Mouse (Mus musculus) MEL (cell line): ENCODE measurements around the gene Ankrd34c.
A peak's percentile ranks its signal among the peaks of the same experiment; 100 is the strongest.

Experiments used
- CTCF ChIP-seq, 3 experiments: IDR thresholded peaks in 2 of 3; conservative IDR thresholded peaks in 1 of 3; 2 replicates each; pipeline ENCODE4 v1.5.1; 2011 to 2012; ENCODE audit warnings: low read length in 3 of 3, low read depth in 2 of 3, mild to moderate bottlenecking in 2 of 3, improper control_type of control experiment in 1 of 3, inconsistent platforms in 1 of 3, mixed read lengths in 1 of 3, moderate library complexity in 1 of 3; ENCODE audit not compliant: control insufficient read depth in 1 of 3, insufficient read depth in 1 of 3, poor library complexity in 1 of 3, severe bottlenecking in 1 of 3
- GABPA ChIP-seq: IDR thresholded peaks from 2 replicates; pipeline ENCODE4 v1.6.1; 2012; ENCODE audit warnings: low read depth, mild to moderate bottlenecking, inconsistent platforms, low read length, improper control_type of control experiment, moderate library complexity
- MAX ChIP-seq: IDR thresholded peaks from 2 replicates; pipeline ENCODE4 v1.6.1; 2011; ENCODE audit warnings: low read length, improper control_type of control experiment
- NRF1 ChIP-seq: IDR thresholded peaks from 2 replicates; pipeline ENCODE4 v1.6.1; 2014; ENCODE audit warnings: low read depth, mild to moderate bottlenecking, inconsistent platforms, low read length, improper control_type of control experiment, moderate library complexity; ENCODE audit not compliant: poor library complexity, insufficient read depth, severe bottlenecking
- POLR2A ChIP-seq, 2 experiments: IDR thresholded peaks; 2 replicates each; pipeline ENCODE4 v1.6.1; 2011 to 2012; ENCODE audit warnings: low read length in 2 of 2, mild to moderate bottlenecking in 2 of 2, control low read depth in 1 of 2, improper control_type of control experiment in 1 of 2, low read depth in 1 of 2, moderate library complexity in 1 of 2; ENCODE audit not compliant: control insufficient read depth in 1 of 2, insufficient read depth in 1 of 2, poor library complexity in 1 of 2
- POLR2AphosphoS2 ChIP-seq: IDR thresholded peaks from 2 replicates; pipeline ENCODE4 v1.6.1; 2011; ENCODE audit warnings: low read length, improper control_type of control experiment
- RAD21 ChIP-seq: IDR thresholded peaks from 2 replicates; pipeline ENCODE4 v1.6.1; 2011; ENCODE audit warnings: mild to moderate bottlenecking, low read depth, low read length, improper control_type of control experiment
- UBTF ChIP-seq: IDR thresholded peaks from 2 replicates; pipeline ENCODE4 v1.6.1; 2012; ENCODE audit warnings: low read depth, mild to moderate bottlenecking, inconsistent platforms, low read length, improper control_type of control experiment, moderate library complexity, borderline replicate concordance; ENCODE audit not compliant: insufficient read depth
- ZC3H11A ChIP-seq: IDR thresholded peaks from 2 replicates; pipeline ENCODE4 v1.6.1; 2012; ENCODE audit warnings: low read depth, mild to moderate bottlenecking, inconsistent platforms, low read length, improper control_type of control experiment

DNA sequence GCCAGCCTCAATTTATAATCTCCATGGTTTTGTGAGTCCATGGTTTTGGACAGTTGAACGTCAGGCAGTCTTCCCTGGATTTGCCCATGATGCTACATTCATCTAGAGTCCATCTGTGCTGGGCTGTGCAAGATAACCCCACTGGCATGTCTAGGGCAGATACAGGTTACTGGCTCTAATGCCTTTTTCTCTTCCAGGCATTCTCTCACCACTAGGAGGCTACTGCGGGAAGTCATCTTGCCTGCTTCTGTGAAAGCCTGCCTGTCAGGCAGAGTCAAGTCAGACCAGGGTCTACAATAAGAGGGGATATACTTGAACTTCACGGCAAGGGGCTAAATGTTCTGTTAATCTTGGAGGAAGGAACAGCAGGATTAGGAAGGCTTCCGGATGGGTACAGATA is 31.4 kb downstream of the Ankrd34c start:
- TF ChIP-seq POLR2A (IDR thresholded peaks at IDR 0.05; ENCODE audit: control insufficient read depth in 1 of 2, insufficient read depth in 1 of 2, low read depth in 1 of 2, low read length in 2 of 2, poor library complexity in 1 of 2) (no peak), CTCF (IDR thresholded peaks at IDR 0.05 in 2 of 3, conservative IDR thresholded peaks at IDR 0.05 in 1 of 3; ENCODE audit: control insufficient read depth in 1 of 3, insufficient read depth in 1 of 3, low read depth in 2 of 3, low read length in 3 of 3, poor library complexity in 1 of 3, severe bottlenecking in 1 of 3) (peak; percentile 10 to 64 (median 56); a peak in 4 of 6 replicates), GABPA (no peak), MAX (no peak), ZC3H11A (no peak), NRF1 (no peak), POLR2AphosphoS2 (no peak), RAD21 (no peak; the same call in none of the 2 replicates), UBTF (no peak)
